Mouse (Mus musculus) heart, embryonic 10.5 days (tissue): ENCODE results near the gene Zfp784. TPM values are rescaled to one million over a fixed set of nuclear protein-coding genes. Genes with fewer than 3 reads are reported as not detected.
A peak's percentile ranks its signal among the peaks of the same experiment; 100 is the strongest.
"Not testable (repeated sequence)": the region's sequence is repeated elsewhere in the genome, so short reads cannot be mapped to it uniquely, and the experiment has no call there.

Experiments used
- DNase-seq: peaks from one replicate; pipeline ENCODE4 v3.0.0-alpha.2; 2017; ENCODE audit warnings: low spot score
- H3K27ac ChIP-seq: fragments of 300-500 bp; sonication (generic); 2 replicates; pipeline ENCODE4 v1.5.1; 2016; ENCODE audit warnings: mild to moderate bottlenecking
- H3K27me3 ChIP-seq: fragments of 300-500 bp; sonication (generic); 2 replicates; pipeline ENCODE4 v1.6.1; 2016; ENCODE audit warnings: mild to moderate bottlenecking; ENCODE audit not compliant: poor library complexity, insufficient read depth, severe bottlenecking
- H3K36me3 ChIP-seq: fragments of 300-500 bp; sonication (generic); 2 replicates; pipeline ENCODE4 v1.6.1; 2016; ENCODE audit warnings: mild to moderate bottlenecking, moderate library complexity
- H3K4me1 ChIP-seq: fragments of 300-500 bp; sonication (generic); 2 replicates; pipeline ENCODE4 v1.6.1; 2016; ENCODE audit warnings: mild to moderate bottlenecking
- H3K4me3 ChIP-seq: fragments of 300-500 bp; sonication (generic); 2 replicates; pipeline ENCODE4 v1.5.1; 2016; ENCODE audit warnings: mild to moderate bottlenecking, moderate library complexity
- H3K9me3 ChIP-seq: fragments of 300-500 bp; sonication (generic); 2 replicates; pipeline ENCODE4 v1.6.1; 2016; ENCODE audit warnings: mild to moderate bottlenecking, moderate library complexity
- WGBS: fragments of 180-500 bp; shearing (Covaris S2); methylation state at CpG from one replicate; pipeline ENCODE4 v1.1.7; 2016; 5-methylcytosine and 5-hydroxymethylcytosine counted together
- polyA plus RNA-seq: library from polyadenylated mRNA; unstranded; fragments of >200 nt; fragmentation: Nextera tagmentation; extraction: Ambion mirVana; gene quantifications from 2 replicates; pipeline ENCODE4 v1.2.1, GENCODE M21; 2016

Gene Zfp784
- polyA plus RNA-seq, 1 experiment from 2014 or later: 3.9 TPM

DNA sequence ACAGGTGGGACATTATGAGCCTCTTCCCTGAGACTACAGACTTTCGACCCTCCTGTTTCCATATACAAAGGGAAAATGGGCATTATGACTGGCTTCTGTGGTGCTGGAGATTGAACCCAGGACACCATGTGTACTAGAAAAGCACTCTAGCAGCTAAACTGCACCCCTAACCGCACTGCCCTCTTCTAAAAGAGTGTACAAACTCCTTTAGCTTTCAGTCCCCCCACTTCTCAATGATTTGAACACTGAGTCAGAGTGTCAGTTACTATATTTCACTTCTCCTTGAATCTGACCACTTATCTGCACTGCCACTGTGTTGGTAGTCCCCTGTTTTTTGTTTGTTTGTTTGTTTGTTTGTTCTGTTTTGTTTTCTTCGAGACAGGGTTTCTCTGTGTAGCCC lies 4.4 kb downstream of the Zfp784 start, which contains the start of gene 4632433K11Rik:
Gene 4632433K11Rik (plus strand): TSS at position 301 of the 400 bp plus-strand sequence.
- H3K36me3 ChIP-seq: peaks cover 79% of the 10 kb centered on the region
- DNase-seq: no peak
- H3K9me3 ChIP-seq: peaks cover 33% of the 10 kb centered on the region
- H3K27ac ChIP-seq: no peak within 1 kb of the TSS
- H3K4me3 ChIP-seq: no peak within 1 kb of the TSS
- H3K27me3 ChIP-seq: no peaks in the 10 kb centered on the region
- 88% methylated on average over 3 of the region's 3 CpGs for WGBS
- peaks cover 8% of the 10 kb centered on the region; the same call in 1 of the 2 replicates for H3K4me1 ChIP-seq

GRCm38 (mm10) chr7:5031496-5031895 lies 6.8 kb downstream of the Zfp784 start:
- H3K9me3 ChIP-seq: peaks cover 33% of the 10 kb centered on the region
- peaks cover 96% of the 10 kb centered on the region for H3K36me3 ChIP-seq

DNA sequence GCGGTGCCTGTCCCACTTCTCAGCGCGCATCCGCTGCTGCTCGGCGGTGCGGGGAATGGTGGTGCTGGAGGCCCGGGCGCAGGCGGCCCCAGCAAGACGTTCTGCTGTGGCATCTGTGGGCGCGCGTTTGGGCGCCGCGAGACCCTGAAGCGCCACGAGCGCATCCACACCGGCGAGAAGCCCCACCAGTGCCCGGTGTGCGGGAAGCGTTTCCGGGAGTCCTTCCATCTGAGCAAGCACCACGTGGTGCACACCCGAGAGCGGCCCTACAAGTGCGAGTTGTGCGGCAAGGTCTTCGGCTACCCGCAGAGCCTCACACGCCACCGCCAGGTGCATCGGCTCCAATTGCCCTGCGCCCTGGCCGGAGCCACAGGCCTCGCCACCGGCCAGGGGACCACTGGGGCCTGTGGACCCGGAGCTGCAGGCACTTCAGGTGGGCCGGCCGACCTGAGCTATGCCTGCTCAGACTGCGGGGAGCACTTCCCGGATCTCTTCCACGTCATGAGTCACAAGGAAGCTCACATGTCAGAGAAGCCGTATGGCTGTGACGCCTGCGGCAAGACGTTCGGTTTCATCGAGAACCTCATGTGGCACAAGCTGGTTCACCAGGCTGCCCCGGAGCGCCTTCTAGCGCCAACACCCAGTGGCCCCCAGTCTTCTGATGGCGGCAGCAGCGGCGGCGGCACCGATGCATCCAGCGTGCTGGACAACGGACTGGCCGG lies 7.5 kb downstream of the Zfp784 start:
- Histone ChIP-seq H3K36me3 (peaks cover 96% of the 10 kb centered on the region), H3K4me3 (0 out of 2 replicates have a peak overlapping the region, but pooled peaks have one; percentile 22), H3K27me3 (no peaks in the 10 kb centered on the region), H3K4me1 (no peaks in the 10 kb centered on the region), H3K9me3 (peaks cover 33% of the 10 kb centered on the region), H3K27ac (no peak overlapping the region)
- WGBS: 77% methylated on average over 63 of the region's 63 CpGs
- DNase-seq: no peak

More at GRCm38 (mm10) chr7:5031496-5031895, 6.8 kb downstream of the Zfp784 start:
- H3K27ac ChIP-seq: no peak overlapping the region
- 0 out of 2 replicates have a peak overlapping the region, but pooled peaks have one; percentile 9 for H3K4me3 ChIP-seq
- no peak for DNase-seq
- no peaks in the 10 kb centered on the region for H3K4me1 ChIP-seq
- WGBS: 74% methylated on average over 46 of the region's 46 CpGs
- H3K27me3 ChIP-seq: no peaks in the 10 kb centered on the region

DNA sequence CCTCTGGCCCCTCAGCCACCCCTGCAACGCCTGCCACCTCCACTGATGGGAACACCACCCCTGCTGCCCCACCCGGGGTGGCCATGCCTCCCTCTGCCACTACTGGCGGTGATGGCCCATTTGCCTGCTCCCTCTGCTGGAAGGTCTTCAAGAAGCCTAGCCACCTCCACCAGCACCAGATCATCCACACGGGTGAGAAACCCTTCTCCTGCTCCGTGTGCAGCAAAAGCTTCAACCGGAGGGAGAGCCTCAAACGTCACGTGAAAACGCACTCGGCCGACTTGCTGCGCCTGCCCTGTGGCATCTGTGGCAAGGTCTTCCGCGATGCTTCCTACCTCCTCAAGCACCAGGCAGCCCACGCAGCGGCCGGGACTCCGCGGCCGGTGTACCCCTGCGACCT lies 8.3 kb downstream of the Zfp784 start:
- no peaks in the 10 kb centered on the region for H3K27me3 ChIP-seq
- no peak overlapping the region for H3K27ac ChIP-seq
- peaks cover 95% of the 10 kb centered on the region for H3K36me3 ChIP-seq
- 86% methylated on average over 21 of the region's 21 CpGs for WGBS
- no peaks in the 10 kb centered on the region for H3K4me1 ChIP-seq
- no peak overlapping the region for H3K4me3 ChIP-seq
- peaks cover 33% of the 10 kb centered on the region for H3K9me3 ChIP-seq
- no peak for DNase-seq

DNA sequence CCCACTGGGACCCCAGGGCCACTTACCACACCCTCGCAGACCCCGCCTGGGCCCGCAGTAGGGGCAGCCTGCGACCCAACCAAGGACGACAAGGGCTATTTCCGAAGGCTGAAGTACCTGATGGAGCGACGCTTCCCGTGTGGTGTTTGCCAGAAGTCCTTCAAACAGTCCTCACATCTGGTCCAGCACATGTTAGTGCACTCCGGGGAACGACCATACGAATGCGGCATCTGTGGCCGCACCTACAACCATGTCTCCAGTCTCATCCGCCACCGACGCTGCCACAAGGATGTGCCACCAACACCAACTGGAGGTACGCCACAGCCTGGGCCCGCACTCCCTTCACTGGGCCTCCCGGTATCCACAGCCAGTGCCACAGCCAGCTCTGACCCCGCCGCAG lies 8.7 kb downstream of the Zfp784 start:
- Histone ChIP-seq H3K27ac (no peak overlapping the region), H3K27me3 (no peaks in the 10 kb centered on the region), H3K9me3 (peaks cover 33% of the 10 kb centered on the region), H3K36me3 (peaks cover 95% of the 10 kb centered on the region), H3K4me1 (no peaks in the 10 kb centered on the region), H3K4me3 (no peak overlapping the region)
- DNase-seq: no peak
- 89% methylated on average over 22 of the region's 22 CpGs for WGBS

DNA sequence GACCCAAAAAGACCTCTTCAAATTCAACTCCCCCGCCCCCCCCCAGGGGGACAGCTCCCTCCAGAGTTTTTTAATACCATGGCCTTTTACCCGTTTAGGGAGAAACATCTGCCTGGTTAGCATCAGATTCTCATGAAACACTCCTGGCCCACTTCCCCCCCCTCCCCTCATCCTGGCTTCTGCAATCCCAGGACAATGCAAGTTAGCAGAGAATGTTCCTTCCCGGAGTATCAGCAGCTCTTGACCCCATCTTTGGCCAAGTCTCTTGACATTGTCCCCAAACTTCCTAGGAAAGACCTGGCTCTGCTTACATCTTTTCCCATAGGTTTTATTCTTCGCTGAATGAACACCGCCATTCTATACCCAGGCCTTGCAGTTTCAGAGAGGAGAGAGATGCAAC lies 17.0 kb downstream of the Zfp784 start:
- 53% methylated on average over 5 of the region's 5 CpGs for WGBS

DNA sequence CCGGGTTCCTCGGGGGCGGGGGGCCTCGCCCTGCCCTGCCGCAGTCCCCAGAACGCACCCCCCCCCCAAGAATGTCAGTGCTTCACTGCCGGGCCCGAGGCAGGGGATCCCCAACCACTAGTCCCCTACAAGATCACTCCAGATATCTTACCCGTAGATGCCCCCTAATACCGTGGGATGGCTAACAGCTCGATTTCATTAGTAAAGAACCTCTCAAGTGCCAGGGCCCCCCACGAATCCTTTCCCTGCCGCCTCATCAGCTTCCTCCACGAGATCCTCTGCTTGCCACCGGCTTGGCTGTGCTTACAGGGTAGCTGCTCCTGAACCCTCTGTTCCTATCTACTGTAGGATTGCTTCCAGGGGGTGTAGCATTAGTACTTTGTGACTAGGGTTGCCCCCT lies 17.6 kb downstream of the Zfp784 start:
- Histone ChIP-seq H3K27me3 (no peaks in the 10 kb centered on the region), H3K36me3 (peaks cover 54% of the 10 kb centered on the region), H3K9me3 (no peaks in the 10 kb centered on the region), H3K27ac (peak overlapping the region; percentile 98), H3K4me1 (peaks cover 10% of the 10 kb centered on the region), H3K4me3 (peak overlapping the region; percentile 94)
- DNase-seq: no peak
- WGBS: under 1% methylated on average over 15 of the region's 15 CpGs

More for the DNA sequence above, 17.0 kb downstream of the Zfp784 start:
- no peak for DNase-seq
- Histone ChIP-seq H3K4me3 (peak overlapping the region; percentile 94), H3K27me3 (no peaks in the 10 kb centered on the region), H3K36me3 (peaks cover 59% of the 10 kb centered on the region), H3K27ac (peak overlapping the region; percentile 98), H3K9me3 (no peaks in the 10 kb centered on the region), H3K4me1 (peaks cover 6% of the 10 kb centered on the region)

- H3K9me3 ChIP-seq: no peaks in the 10 kb centered on the region
- under 1% methylated on average over 49 of the region's 49 CpGs for WGBS
- peak within 1 kb of the TSS; percentile 98 for H3K27ac ChIP-seq
- H3K4me3 ChIP-seq: peak within 1 kb of the TSS; percentile 94
- peaks cover 48% of the 10 kb centered on the region for H3K36me3 ChIP-seq
- DNase-seq: peak; percentile 100
- peaks cover 10% of the 10 kb centered on the region for H3K4me1 ChIP-seq
- no peaks in the 10 kb centered on the region for H3K27me3 ChIP-seq
These were observed 18.1 kb downstream of the Zfp784 start, which contains the start of the genes Zfp865 and Ccdc106 for GRCm38 (mm10) chr7:5020000-5020681. TSS of gene Zfp865 (plus strand) at chr7:5020376. TSS of gene Ccdc106 (plus strand) at chr7:5020553.

GRCm38 (mm10) chr7:5019576-5019975 lies 18.7 kb downstream of the Zfp784 start:
- not testable (repeated sequence) for H3K4me1 ChIP-seq, H3K9me3 ChIP-seq, DNase-seq, H3K27me3 ChIP-seq
- H3K36me3 ChIP-seq: peaks cover 43% of the 10 kb centered on the region
- WGBS: 34% methylated on average over 8 of the region's 8 CpGs
- peak overlapping the region; percentile 94 for H3K4me3 ChIP-seq
- peak overlapping the region; percentile 98 for H3K27ac ChIP-seq

DNA sequence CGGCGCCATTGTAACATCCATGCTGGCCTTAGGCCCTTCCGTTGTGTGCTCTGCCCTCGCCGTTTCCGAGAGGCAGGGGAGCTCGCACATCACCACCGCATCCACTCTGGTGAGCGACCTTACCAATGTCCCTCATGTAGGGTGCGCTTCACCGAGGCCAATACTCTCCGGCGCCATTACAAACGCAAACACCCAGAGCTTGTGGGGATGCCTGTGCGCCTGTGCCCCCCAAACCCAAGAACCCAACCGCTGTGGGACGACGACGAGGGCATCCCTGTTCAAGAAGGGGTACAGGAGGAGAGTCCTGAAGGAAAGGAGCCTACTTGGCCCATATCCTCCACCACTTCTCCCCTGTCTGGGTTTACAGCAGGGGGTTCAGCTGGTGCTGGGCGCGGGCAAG lies 20.3 kb downstream of the Zfp784 start:
- Histone ChIP-seq H3K9me3 (no peaks in the 10 kb centered on the region), H3K36me3 (peaks cover 30% of the 10 kb centered on the region), H3K4me3 (no peak overlapping the region), H3K4me1 (peaks cover 10% of the 10 kb centered on the region), H3K27me3 (no peaks in the 10 kb centered on the region), H3K27ac (no peak overlapping the region)
- 95% methylated on average over 21 of the region's 21 CpGs for WGBS
- DNase-seq: no peak

DNA sequence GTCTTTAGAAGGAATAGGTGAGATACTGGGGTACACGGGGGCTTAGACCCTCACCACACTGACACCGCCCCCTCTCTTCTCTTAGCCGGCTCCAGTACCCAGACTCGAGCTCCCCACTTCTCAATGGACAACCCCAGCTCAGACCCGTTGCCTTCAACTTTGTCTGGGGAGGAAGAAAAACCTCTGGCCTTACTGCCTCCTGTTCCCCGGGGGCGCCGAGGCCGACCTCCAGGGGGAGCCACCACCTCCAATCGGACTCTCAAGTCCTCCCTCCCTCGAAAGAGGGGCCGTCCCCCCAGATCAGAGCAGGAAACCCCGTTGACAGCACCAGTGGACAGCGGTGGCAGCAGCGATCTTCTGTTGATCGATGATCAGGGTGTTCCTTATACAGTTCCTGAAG lies 20.9 kb downstream of the Zfp784 start:
- peaks cover 10% of the 10 kb centered on the region for H3K4me1 ChIP-seq
- no peaks in the 10 kb centered on the region for H3K9me3 ChIP-seq
- no peak overlapping the region for H3K4me3 ChIP-seq
- no peak for DNase-seq
- peaks cover 30% of the 10 kb centered on the region for H3K36me3 ChIP-seq
- no peak overlapping the region for H3K27ac ChIP-seq
- 88% methylated on average over 16 of the region's 16 CpGs for WGBS
- no peaks in the 10 kb centered on the region for H3K27me3 ChIP-seq

- H3K27ac ChIP-seq: no peak overlapping the region
- H3K27me3 ChIP-seq: no peaks in the 10 kb centered on the region
- DNase-seq: no peak
- H3K9me3 ChIP-seq: no peaks in the 10 kb centered on the region
- peaks cover 10% of the 10 kb centered on the region for H3K4me1 ChIP-seq
- peaks cover 30% of the 10 kb centered on the region for H3K36me3 ChIP-seq
- WGBS: 98% methylated on average over 2 of the region's 2 CpGs
- H3K4me3 ChIP-seq: no peak overlapping the region
These were observed 21.3 kb downstream of the Zfp784 start for GRCm38 (mm10) chr7:5016920-5017319.

DNA sequence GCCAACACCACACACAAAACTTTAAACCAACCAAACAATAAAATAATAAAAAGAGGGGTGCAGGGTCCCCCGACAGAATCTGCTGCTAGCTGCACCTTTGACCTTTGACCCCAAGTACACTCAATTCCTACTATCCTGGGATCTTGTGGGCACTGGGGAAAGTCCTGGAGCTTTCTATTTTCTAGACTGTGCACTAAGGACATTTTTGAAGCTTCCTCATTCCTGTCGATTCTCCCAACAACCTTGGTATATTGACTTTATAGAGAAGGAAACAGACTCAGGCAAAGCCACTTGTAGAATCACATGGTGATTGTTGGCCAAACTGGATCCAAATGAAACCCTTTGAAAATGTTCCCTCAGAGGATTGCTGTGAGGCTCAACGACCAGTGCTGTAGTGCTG lies 22.2 kb downstream of the Zfp784 start:
- Histone ChIP-seq H3K36me3 (peaks cover 37% of the 10 kb centered on the region), H3K27ac (peak overlapping the region; percentile 98), H3K4me3 (peak overlapping the region; percentile 84), H3K9me3 (no peaks in the 10 kb centered on the region), H3K4me1 (peaks cover 5% of the 10 kb centered on the region), H3K27me3 (no peaks in the 10 kb centered on the region)
- WGBS: 79% methylated on average over 3 of the region's 3 CpGs
- DNase-seq: no peak
